Mouse (Mus musculus): Measurements from ENCODE around the gene Krtap16-3.

Krtap16-3 gene

DNA sequence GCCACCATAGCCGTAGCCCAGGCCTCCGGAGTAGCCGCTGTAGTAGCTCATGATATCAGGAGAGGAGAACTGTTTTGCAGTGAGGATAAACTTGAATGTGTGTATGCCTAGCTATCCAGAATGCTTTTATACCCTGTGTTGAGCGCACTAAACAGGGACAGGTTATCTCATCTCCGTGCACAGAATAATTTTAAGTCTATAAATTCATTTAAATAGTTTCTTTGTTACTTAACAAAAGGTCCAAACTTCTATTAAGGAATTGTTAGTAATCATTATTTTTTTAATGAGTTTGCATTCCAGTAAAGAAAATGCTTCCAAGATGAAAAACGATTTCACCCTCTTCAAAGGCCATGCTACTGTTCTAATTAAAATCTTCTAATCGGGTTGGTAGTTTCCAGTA is at the start of gene Krtap16-3:
TSS of gene Krtap16-3 (minus strand) at position 101 of the 400 bp plus-strand sequence.
- DNase-seq (ENCODE audit: low spot score in 2 of 2): no peak

GRCm38 (mm10) chr16:89010659-89011058 is 48.0 kb upstream of the Krtap16-3 start, which contains the start of gene Krtap22-2:
Krtap22-2 (minus strand) TSS chr16:89010759.
- no peak for DNase-seq (ENCODE audit: low spot score in 2 of 2)

DNA sequence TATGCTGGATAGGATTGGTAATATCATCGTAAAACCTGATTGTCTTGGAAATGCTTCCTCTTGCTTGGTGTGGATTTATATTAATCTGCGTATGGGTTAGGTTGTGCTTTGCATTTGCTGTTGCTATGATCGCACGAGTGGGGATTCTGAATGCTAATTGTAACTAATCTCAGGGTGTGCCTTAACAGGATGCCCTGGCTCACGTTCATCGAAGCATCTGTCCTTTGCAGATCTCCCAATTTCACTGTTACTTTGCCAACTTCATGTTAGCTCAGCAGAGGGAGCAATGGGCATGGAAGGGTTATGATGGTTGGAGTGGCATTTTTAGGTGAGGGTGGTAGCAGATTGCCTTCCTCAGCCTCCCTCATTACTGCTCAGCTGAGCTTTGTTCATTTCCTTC is 21.6 kb downstream of the Krtap16-3 start:
- no peak for DNase-seq (ENCODE audit: low spot score in 2 of 2)

DNA sequence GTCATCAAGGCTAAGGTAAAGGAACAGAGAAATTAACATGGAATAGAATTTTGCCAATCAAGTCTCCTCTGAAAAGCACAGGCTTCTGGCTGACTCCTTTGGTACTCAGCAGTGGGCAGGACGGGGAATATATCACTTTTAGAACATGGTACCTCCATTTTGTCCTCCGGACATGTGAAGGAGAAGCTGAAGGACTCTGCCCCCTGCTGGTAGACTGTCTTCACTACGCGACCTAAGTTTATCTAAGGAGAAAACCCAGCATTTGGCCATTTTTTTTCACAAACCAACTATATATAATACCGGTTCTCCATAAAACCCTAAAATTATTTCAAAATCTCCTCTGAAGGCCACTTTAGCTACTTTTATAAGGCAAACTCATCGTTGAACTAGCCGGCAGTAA is 24.4 kb downstream of the Krtap16-3 start:
- no peak for DNase-seq (ENCODE audit: low spot score in 2 of 2)

DNA sequence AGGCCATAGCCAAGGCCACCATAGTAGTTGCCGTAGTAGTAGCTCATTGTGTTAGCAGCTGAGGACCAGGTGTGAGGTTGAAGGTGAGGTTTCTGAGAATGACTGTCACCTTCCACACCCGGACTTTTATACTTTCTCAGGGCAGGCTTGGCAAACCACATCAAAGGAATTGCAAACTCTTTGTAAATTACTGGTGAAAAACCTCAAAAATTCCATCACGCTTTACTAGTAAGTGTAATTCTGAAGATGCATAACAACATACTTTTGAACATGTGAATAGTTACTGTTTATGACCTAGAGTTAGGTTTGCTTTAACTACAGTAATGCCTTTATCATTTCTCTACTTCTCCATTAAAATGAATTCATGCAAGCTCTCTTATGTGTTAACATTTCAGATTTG is 30.5 kb downstream of the Krtap16-3 start, which contains the start of gene Krtap19-9b:
TSS of gene Krtap19-9b (minus strand) at position 101 of the 400 bp plus-strand sequence.
- DNase-seq (ENCODE audit: low spot score in 2 of 2): no peak

All from urinary bladder, postnatal 36 days (tissue).